Mouse (Mus musculus) megakaryocyte-erythroid progenitor cell, adult 5-6 weeks (primary cell): ENCODE measurements around the gene Il4i1. TPM values are rescaled to one million over a fixed set of nuclear protein-coding genes. Genes with fewer than 3 reads are reported as not detected.

Experiments
- ATAC-seq: replicated peaks from 2 replicates; pipeline ENCODE4 v1.8.0; 2016; ENCODE audit warnings: mild to moderate bottlenecking, inconsistent platforms; ENCODE audit not compliant: severe bottlenecking, poor library complexity, low FRiP score, low TSS enrichment
- total RNA-seq, 2 experiments: library from RNA; stranded (forward) in 1 of 2; stranded (reverse) in 1 of 2; fragments of 200-1000, 215-1000 nt in 1 of 2; fragments of >200 nt in 1 of 2; fragmentation: Nextera tagmentation in 1 of 2; gene quantifications; 2 replicates each; pipeline ENCODE4 v1.2.3; 2014 to 2017

The Il4i1 gene
- total RNA-seq, 2 experiments from 2014 or later = 1.7 to 2.5 TPM

DNA sequence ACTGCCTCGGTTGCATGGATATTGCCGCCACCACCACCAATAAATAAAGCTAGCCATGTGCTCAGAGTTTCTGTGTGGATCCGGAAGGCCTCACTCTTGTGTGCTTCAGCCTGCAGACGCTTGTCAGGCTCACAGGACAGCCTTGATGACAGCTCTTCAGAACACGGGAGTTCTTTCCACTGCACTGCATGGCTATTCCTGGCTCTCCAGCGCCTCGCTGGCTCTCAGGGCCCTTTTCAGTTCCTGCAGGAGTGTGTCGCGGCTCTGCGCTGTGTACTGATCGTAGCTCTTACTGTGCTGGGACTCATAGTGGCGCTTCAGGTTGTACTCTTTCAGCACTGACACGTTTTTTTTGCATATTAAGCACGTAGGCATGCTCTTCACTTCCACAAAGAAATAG lies 61.6 kb downstream of the Il4i1 start:
- no peak for ATAC-seq

GRCm38 (mm10) chr7:44883036-44883435 lies 66.8 kb downstream of the Il4i1 start:
- no peak for ATAC-seq

DNA sequence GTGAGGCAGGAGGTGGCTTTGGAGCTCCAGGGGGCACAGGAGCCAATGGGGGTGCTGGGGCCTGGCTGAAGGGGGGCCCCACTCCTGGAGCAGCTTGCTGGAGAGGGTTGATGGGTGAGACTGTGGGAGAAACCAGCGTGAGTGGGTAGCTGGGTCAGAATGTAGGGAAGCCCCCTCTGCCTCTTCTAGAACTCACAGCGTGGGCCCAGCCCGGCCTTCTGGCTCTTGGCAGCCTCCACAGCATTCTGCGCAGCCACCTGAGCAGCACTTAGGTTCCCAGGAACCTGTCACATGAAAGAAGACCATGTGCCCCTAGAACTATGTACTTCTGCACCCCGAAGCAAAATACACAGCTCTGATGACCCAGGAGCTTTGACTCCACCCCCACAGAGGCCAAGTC lies 68.5 kb downstream of the Il4i1 start:
- no peak for ATAC-seq

DNA sequence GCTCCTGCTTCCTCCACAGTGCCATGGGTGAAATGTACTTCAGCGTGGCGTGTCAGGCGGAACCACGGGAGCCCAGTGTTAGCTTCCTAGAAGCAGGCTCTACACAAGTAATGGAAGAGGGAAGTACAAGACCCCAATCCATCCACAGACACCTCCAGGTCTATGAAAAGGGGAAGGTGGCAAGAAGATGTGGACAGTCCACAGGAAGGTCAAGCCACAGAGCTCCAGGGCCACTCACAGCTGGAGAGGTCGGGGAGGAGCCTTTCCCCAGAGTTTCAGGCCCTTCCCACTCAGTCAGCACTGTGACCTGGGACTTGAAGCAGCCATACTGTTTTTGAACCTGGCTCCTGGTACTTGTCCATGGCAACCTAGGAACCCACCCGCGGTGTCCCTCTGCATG lies 70.8 kb downstream of the Il4i1 start:
- ATAC-seq = no peak

DNA sequence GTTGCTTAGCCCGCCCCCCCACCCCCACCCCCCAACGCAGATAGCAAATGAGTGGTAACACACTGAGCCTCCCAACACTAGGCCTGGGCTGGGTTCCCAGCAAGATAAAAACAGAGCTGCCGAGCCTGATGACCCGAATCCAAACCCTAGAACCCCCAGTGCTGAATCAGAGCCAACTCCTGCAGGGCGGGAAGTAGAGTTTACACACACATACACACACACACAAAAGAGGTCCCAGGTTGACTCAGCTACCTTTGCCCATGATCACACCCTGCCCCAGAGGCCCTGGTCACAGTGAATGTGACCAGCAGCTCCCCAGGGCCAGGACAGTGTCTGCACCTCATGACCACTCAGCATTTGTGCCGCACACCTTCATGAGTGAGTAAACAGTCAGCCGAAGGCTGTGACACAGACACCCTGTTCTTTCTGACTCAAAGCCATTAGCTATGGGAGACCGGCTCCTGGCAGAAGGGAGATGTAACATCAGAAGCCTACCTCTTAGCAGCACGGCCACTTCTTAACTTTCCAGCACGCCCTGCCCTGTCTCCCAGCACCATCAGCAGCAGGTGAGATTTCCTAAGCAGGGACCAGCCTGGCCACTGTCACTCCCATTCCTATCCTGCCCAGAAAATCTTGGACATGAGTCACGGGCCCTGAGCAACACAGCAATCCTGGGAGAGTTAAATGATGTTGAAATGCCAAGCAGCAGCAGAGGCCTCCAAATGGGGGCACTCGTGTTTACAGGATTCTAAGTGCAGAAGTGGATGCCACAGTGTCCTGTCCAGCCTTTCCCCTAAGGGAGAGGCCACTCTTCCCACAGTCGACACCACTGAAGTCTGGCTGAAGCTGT lies 72.3 kb downstream of the Il4i1 start:
- no peak for ATAC-seq

DNA sequence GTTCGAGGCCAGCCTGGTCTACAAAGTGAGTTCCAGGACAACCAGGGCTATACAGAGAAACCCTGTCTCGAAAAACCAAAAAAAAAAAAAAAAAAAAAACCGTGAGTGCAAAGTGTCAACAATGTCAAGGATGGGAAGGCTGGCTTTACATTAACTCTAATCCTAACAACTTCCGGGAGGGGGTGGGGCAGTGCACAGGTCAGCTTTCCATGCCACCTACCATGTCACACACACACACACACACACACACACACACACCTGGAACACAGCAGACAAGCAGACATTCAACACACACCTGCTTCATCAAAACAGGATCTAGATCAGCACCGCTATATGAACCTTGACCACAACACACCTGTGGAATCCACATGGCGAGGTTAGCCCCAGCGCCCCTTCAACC lies 74.0 kb downstream of the Il4i1 start:
- ATAC-seq = no peak

Other genes with a start within 250 kb of the Il4i1 start
- 5.3 and 10.3 TPM in 2 replicates for gene Napsa, start 244.0 kb upstream of the Il4i1 start, total RNA-seq (2014; fragmentation: Nextera tagmentation)
- gene Napsa, start 244.0 kb upstream of the Il4i1 start, total RNA-seq (2017) = 2.0 and 11.0 TPM in 2 replicates
- 1.9 and 7.9 TPM in 2 replicates for gene Kcnc3, start 225.7 kb upstream of the Il4i1 start, total RNA-seq (2014; fragmentation: Nextera tagmentation)
- 0.11 TPM in 1 of 2 replicates, not detected in the other for gene Kcnc3, start 225.7 kb upstream of the Il4i1 start, total RNA-seq (2017)
- gene Myh14, start 145.5 kb upstream of the Il4i1 start, total RNA-seq (2014; fragmentation: Nextera tagmentation) = not detected in 2 replicates
- not detected in 2 replicates for gene Myh14, start 145.5 kb upstream of the Il4i1 start, total RNA-seq (2017)
- gene Izumo2, start 107.6 kb upstream of the Il4i1 start, total RNA-seq (2014; fragmentation: Nextera tagmentation) = not detected in 2 replicates
- gene Izumo2, start 107.6 kb upstream of the Il4i1 start, total RNA-seq (2017) = not detected in 2 replicates
- gene Vrk3, start 68.0 kb upstream of the Il4i1 start, total RNA-seq (2014; fragmentation: Nextera tagmentation) = 34.2 and 43.8 TPM in 2 replicates
- gene Vrk3, start 68.0 kb upstream of the Il4i1 start, total RNA-seq (2017) = 51.5 and 81.2 TPM in 2 replicates
- 0.22 and 2.0 TPM in 2 replicates for gene Zfp473, start 65.3 kb upstream of the Il4i1 start, total RNA-seq (2014; fragmentation: Nextera tagmentation)
- gene Zfp473, start 65.3 kb upstream of the Il4i1 start, total RNA-seq (2017) = 6.5 TPM in 1 of 2 replicates, not detected in the other
- gene Nup62, start 299 bp upstream of the Il4i1 start, total RNA-seq (2014; fragmentation: Nextera tagmentation) = 103 and 109 TPM in 2 replicates
- 167 and 183 TPM in 2 replicates for gene Nup62, start 299 bp upstream of the Il4i1 start, total RNA-seq (2017)
- gene Atf5, start 271 bp downstream of the Il4i1 start, total RNA-seq (2014; fragmentation: Nextera tagmentation) = 3.5 and 6.8 TPM in 2 replicates
- gene Atf5, start 271 bp downstream of the Il4i1 start, total RNA-seq (2017) = 1.3 and 2.8 TPM in 2 replicates
- gene Akt1s1, start 32.6 kb downstream of the Il4i1 start, total RNA-seq (2014; fragmentation: Nextera tagmentation) = 21.1 and 23.7 TPM in 2 replicates
- 19.2 and 24.5 TPM in 2 replicates for gene Akt1s1, start 32.6 kb downstream of the Il4i1 start, total RNA-seq (2017)
- 26.7 and 61.9 TPM in 2 replicates for gene Tbc1d17, start 32.7 kb downstream of the Il4i1 start, total RNA-seq (2014; fragmentation: Nextera tagmentation)
- 13.7 and 49.6 TPM in 2 replicates for gene Tbc1d17, start 32.7 kb downstream of the Il4i1 start, total RNA-seq (2017)
- 25.2 and 58.9 TPM in 2 replicates for gene Pnkp, start 40.8 kb downstream of the Il4i1 start, total RNA-seq (2014; fragmentation: Nextera tagmentation)
- gene Pnkp, start 40.8 kb downstream of the Il4i1 start, total RNA-seq (2017) = 18.4 and 30.5 TPM in 2 replicates
- gene Ptov1, start 53.4 kb downstream of the Il4i1 start, total RNA-seq (2014; fragmentation: Nextera tagmentation) = 79.6 and 88.8 TPM in 2 replicates
- 19.6 and 40.9 TPM in 2 replicates for gene Ptov1, start 53.4 kb downstream of the Il4i1 start, total RNA-seq (2017)
- gene Med25, start 76.3 kb downstream of the Il4i1 start, total RNA-seq (2014; fragmentation: Nextera tagmentation) = 42.0 and 71.7 TPM in 2 replicates
- 12.1 and 18.1 TPM in 2 replicates for gene Med25, start 76.3 kb downstream of the Il4i1 start, total RNA-seq (2017)
- 12.0 and 19.8 TPM in 2 replicates for gene Fuz, start 79.7 kb downstream of the Il4i1 start, total RNA-seq (2014; fragmentation: Nextera tagmentation)
- gene Fuz, start 79.7 kb downstream of the Il4i1 start, total RNA-seq (2017) = 14.2 and 18.3 TPM in 2 replicates
- 95.3 and 104 TPM in 2 replicates for gene Ap2a1, start 113.1 kb downstream of the Il4i1 start, total RNA-seq (2014; fragmentation: Nextera tagmentation)
- 23.8 and 37.1 TPM in 2 replicates for gene Ap2a1, start 113.1 kb downstream of the Il4i1 start, total RNA-seq (2017)
- gene Tsks, start 126.8 kb downstream of the Il4i1 start, total RNA-seq (2014; fragmentation: Nextera tagmentation) = not detected in 2 replicates
- gene Tsks, start 126.8 kb downstream of the Il4i1 start, total RNA-seq (2017) = not detected in 2 replicates
- 4.1 and 11.5 TPM in 2 replicates for gene Cpt1c, start 158.5 kb downstream of the Il4i1 start, total RNA-seq (2014; fragmentation: Nextera tagmentation)
- gene Cpt1c, start 158.5 kb downstream of the Il4i1 start, total RNA-seq (2017) = 0.91 and 1.3 TPM in 2 replicates
- gene Prmt1, start 170.2 kb downstream of the Il4i1 start, total RNA-seq (2014; fragmentation: Nextera tagmentation) = 160 and 230 TPM in 2 replicates
- 132 and 171 TPM in 2 replicates for gene Prmt1, start 170.2 kb downstream of the Il4i1 start, total RNA-seq (2017)
- gene Irf3, start 181.3 kb downstream of the Il4i1 start, total RNA-seq (2014; fragmentation: Nextera tagmentation) = 80.4 and 150 TPM in 2 replicates
- 84.3 and 104 TPM in 2 replicates for gene Irf3, start 181.3 kb downstream of the Il4i1 start, total RNA-seq (2017)
- gene Bcl2l12, start 182.3 kb downstream of the Il4i1 start, total RNA-seq (2014; fragmentation: Nextera tagmentation) = 37.2 and 42.7 TPM in 2 replicates
- 15.5 and 25.6 TPM in 2 replicates for gene Bcl2l12, start 182.3 kb downstream of the Il4i1 start, total RNA-seq (2017)
- 33.0 and 46.3 TPM in 2 replicates for gene Scaf1, start 200.0 kb downstream of the Il4i1 start, total RNA-seq (2014; fragmentation: Nextera tagmentation)
- 7.2 and 10.2 TPM in 2 replicates for gene Scaf1, start 200.0 kb downstream of the Il4i1 start, total RNA-seq (2017)
- 1.4 and 1.7 TPM in 2 replicates for gene Rras, start 201.6 kb downstream of the Il4i1 start, total RNA-seq (2014; fragmentation: Nextera tagmentation)
- gene Rras, start 201.6 kb downstream of the Il4i1 start, total RNA-seq (2017) = 1.3 and 1.6 TPM in 2 replicates
- 26.6 and 28.7 TPM in 2 replicates for gene Prr12, start 236.5 kb downstream of the Il4i1 start, total RNA-seq (2014; fragmentation: Nextera tagmentation)
- 1.9 and 2.1 TPM in 2 replicates for gene Prr12, start 236.5 kb downstream of the Il4i1 start, total RNA-seq (2017)
- gene Nosip, start 246.0 kb downstream of the Il4i1 start, total RNA-seq (2014; fragmentation: Nextera tagmentation) = 27.8 and 55.1 TPM in 2 replicates
- gene Nosip, start 246.0 kb downstream of the Il4i1 start, total RNA-seq (2017) = 40.9 and 48.3 TPM in 2 replicates
- gene Prrg2, start 246.3 kb downstream of the Il4i1 start, total RNA-seq (2014; fragmentation: Nextera tagmentation) = 4.3 and 4.7 TPM in 2 replicates
- 3.5 and 6.2 TPM in 2 replicates for gene Prrg2, start 246.3 kb downstream of the Il4i1 start, total RNA-seq (2017)